Mouse (Mus musculus) lung, postnatal 10 days (tissue): ENCODE measurements around the gene Mxi1.

ENCODE experiments used
- DNase-seq: peaks from one replicate; pipeline ENCODE4 v3.0.0; 2021

Gene Mxi1

GRCm38 (mm10) chr19:53310348-53310747 is at the start of gene Mxi1:
TSS of gene Mxi1 (plus strand) at chr19:53310518.
- DNase-seq = peak; percentile 85

- no peak for DNase-seq
Measured at GRCm38 (mm10) chr19:53260828-53261227, 49.5 kb upstream of the Mxi1 start.

- no peak for DNase-seq
Measured at GRCm38 (mm10) chr19:53262061-53262460, 48.3 kb upstream of the Mxi1 start.

GRCm38 (mm10) chr19:53263859-53264733 is 46.2 kb upstream of the Mxi1 start:
- DNase-seq = peak; percentile 28

GRCm38 (mm10) chr19:53264821-53265727 is 45.2 kb upstream of the Mxi1 start:
- no peak for DNase-seq

GRCm38 (mm10) chr19:53267305-53267704 is 43.0 kb upstream of the Mxi1 start:
- DNase-seq = no peak

GRCm38 (mm10) chr19:53273055-53273722 is 37.1 kb upstream of the Mxi1 start:
- peak; percentile 50 for DNase-seq

GRCm38 (mm10) chr19:53273781-53274428 is 36.4 kb upstream of the Mxi1 start:
- DNase-seq = no peak

GRCm38 (mm10) chr19:53275204-53275603 is 35.1 kb upstream of the Mxi1 start:
- no peak for DNase-seq

- no peak for DNase-seq
Measured at GRCm38 (mm10) chr19:53276902-53277707, 33.2 kb upstream of the Mxi1 start.

GRCm38 (mm10) chr19:53278491-53279415 is 31.6 kb upstream of the Mxi1 start:
- DNase-seq = no peak

- DNase-seq = no peak
Measured at GRCm38 (mm10) chr19:53280254-53280653, 30.1 kb upstream of the Mxi1 start.

GRCm38 (mm10) chr19:53282571-53282970 is 27.7 kb upstream of the Mxi1 start:
- DNase-seq = no peak

- no peak for DNase-seq
Measured at GRCm38 (mm10) chr19:53283742-53284141, 26.6 kb upstream of the Mxi1 start.

GRCm38 (mm10) chr19:53284268-53285208 is 25.8 kb upstream of the Mxi1 start:
- DNase-seq = peak; percentile 40

GRCm38 (mm10) chr19:53296331-53297254 is 13.7 kb upstream of the Mxi1 start:
- no peak for DNase-seq

GRCm38 (mm10) chr19:53299156-53299828 is 11.0 kb upstream of the Mxi1 start:
- DNase-seq = no peak

GRCm38 (mm10) chr19:53299829-53300181 is 10.5 kb upstream of the Mxi1 start:
- no peak for DNase-seq
